Mouse (Mus musculus) testis, adult 2 months (tissue): Measurements from ENCODE around the gene Stox1.

Source experiments
- CTCF ChIP-seq: fragments of 200-500 bp; IDR thresholded peaks from 2 replicates; pipeline ENCODE4 v1.5.1; 2012; ENCODE audit warnings: low read depth, mild to moderate bottlenecking, inconsistent platforms, low read length, moderate library complexity; ENCODE audit not compliant: control insufficient read depth, insufficient read depth, insufficient replicate concordance
- POLR2A ChIP-seq: fragments of 200-500 bp; IDR thresholded peaks from 2 replicates; pipeline ENCODE4 v1.6.1; 2012; ENCODE audit warnings: low read depth, mild to moderate bottlenecking, inconsistent platforms, low read length, moderate library complexity; ENCODE audit not compliant: control insufficient read depth

- no peak; the same call in 1 of the 2 replicates for TF ChIP-seq POLR2A
- TF ChIP-seq CTCF, result no peak
Observed at GRCm38 (mm10) chr10:62656711-62657110, 69.2 kb downstream of the Stox1 start.
